Mouse (Mus musculus) lung, adult 2 months (tissue): ENCODE data around the gene Uggt1.

Source experiments
- CTCF ChIP-seq: fragments of 200-500 bp; IDR thresholded peaks from 2 replicates; pipeline ENCODE4 v1.5.1; 2011; ENCODE audit warnings: mild to moderate bottlenecking, low read length, control low read depth; ENCODE audit not compliant: insufficient read depth
- POLR2A ChIP-seq: fragments of 200-500 bp; IDR thresholded peaks from 2 replicates; pipeline ENCODE4 v1.6.1; 2011; ENCODE audit warnings: low read depth, mild to moderate bottlenecking, control low read depth, low read length, borderline replicate concordance; ENCODE audit errors: extremely low read depth

- TF ChIP-seq POLR2A = no peak
- no peak for TF ChIP-seq CTCF
Observed at GRCm38 (mm10) chr1:36293470-36293869, 49.0 kb upstream of the Uggt1 start.
